Mouse (Mus musculus): ENCODE measurements around the gene Prkag2.
"Not testable (repeated sequence)": the region's sequence is repeated elsewhere in the genome, so short reads cannot be mapped to it uniquely, and the experiment has no call there.

DNA sequence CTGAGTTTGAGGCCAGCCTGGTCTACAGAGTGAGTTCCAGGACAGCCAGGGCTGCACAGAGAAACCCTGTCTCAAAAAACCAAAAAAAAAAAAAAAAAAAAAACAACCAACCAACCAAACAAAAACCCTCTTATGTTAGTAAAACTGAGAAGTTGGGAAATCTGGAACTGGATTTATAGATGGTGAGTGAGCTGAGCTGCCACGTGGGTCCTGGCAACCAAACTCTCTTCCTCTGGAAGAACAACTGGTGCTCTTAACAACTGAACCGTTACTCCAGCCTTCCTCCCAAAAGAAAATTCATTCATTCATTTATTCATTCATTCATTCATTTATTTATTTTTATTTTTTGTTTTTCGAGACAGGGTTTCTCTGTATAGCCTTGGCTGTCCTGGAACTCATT lies 278.2 kb downstream of the Prkag2 start:
- TF ChIP-seq CTCF (IDR thresholded peaks at IDR 0.05; ENCODE audit: low read depth, low read length); POLR2A (IDR thresholded peaks at IDR 0.05; ENCODE audit: borderline replicate concordance, low read depth, low read length): not testable (repeated sequence)
